Mouse (Mus musculus): ENCODE data around the gene Ccr1l1. TPM values are rescaled to one million over a fixed set of nuclear protein-coding genes. Genes with fewer than 3 reads are reported as not detected.

The Ccr1l1 gene
- polyA plus RNA-seq, 1 experiment: 0.41 TPM

- no peak for TF ChIP-seq CTCF (IDR thresholded peaks at IDR 0.05; ENCODE audit: extremely low read depth, insufficient read depth, insufficient read length, insufficient replicate concordance)
- TF ChIP-seq POLR2A (IDR thresholded peaks at IDR 0.05; ENCODE audit: low read depth, low read length): no peak
- Histone ChIP-seq H3K4me1 (ENCODE audit: control insufficient read depth, insufficient read depth, insufficient read length) (peaks cover 33% of the 10 kb centered on the region; the same call in 1 of the 2 replicates), H3K36me3 (ENCODE audit: control insufficient read depth, insufficient read depth, low read length) (no peaks in the 10 kb centered on the region), H3K4me3 (ENCODE audit: extremely low read depth, insufficient read depth, insufficient read length) (no peak overlapping the region), H3K27me3 (ENCODE audit: control insufficient read depth, insufficient read depth, low read length) (no peaks in the 10 kb centered on the region), H3K27ac (ENCODE audit: insufficient read depth, low read length) (peak overlapping the region; percentile 75)
- no peak for DNase-seq (ENCODE audit: low read depth in 1 of 2, low spot score in 2 of 2)
- 68% methylated on average over 3 of the region's 3 CpGs for WGBS
These were observed 47.7 kb downstream of the Ccr1l1 start for GRCm38 (mm10) chr9:123930476-123930875.

GRCm38 (mm10) chr9:123929936-123930335 lies 48.3 kb downstream of the Ccr1l1 start:
- no peak for TF ChIP-seq POLR2A (IDR thresholded peaks at IDR 0.05; ENCODE audit: low read depth, low read length)
- TF ChIP-seq CTCF (IDR thresholded peaks at IDR 0.05; ENCODE audit: extremely low read depth, insufficient read depth, insufficient read length, insufficient replicate concordance): no peak
- Histone ChIP-seq H3K4me1 (ENCODE audit: control insufficient read depth, insufficient read depth, insufficient read length) (peaks cover 35% of the 10 kb centered on the region; the same call in 1 of the 2 replicates), H3K4me3 (ENCODE audit: extremely low read depth, insufficient read depth, insufficient read length) (no peak overlapping the region), H3K27me3 (ENCODE audit: control insufficient read depth, insufficient read depth, low read length) (no peaks in the 10 kb centered on the region), H3K27ac (ENCODE audit: insufficient read depth, low read length) (peak overlapping the region; percentile 75), H3K36me3 (ENCODE audit: control insufficient read depth, insufficient read depth, low read length) (no peaks in the 10 kb centered on the region)
- WGBS: 71% methylated on average over 4 of the region's 4 CpGs
- no peak for DNase-seq (ENCODE audit: low read depth in 1 of 2, low spot score in 2 of 2)

- peak; percentile 77 to 87 for DNase-seq (ENCODE audit: low read depth in 1 of 2, low spot score in 2 of 2)
- Histone ChIP-seq H3K27me3 (ENCODE audit: control insufficient read depth, insufficient read depth, low read length) (no peaks in the 10 kb centered on the region), H3K27ac (ENCODE audit: insufficient read depth, low read length) (peak overlapping the region; percentile 96), H3K36me3 (ENCODE audit: control insufficient read depth, insufficient read depth, low read length) (no peaks in the 10 kb centered on the region), H3K4me1 (ENCODE audit: control insufficient read depth, insufficient read depth, insufficient read length) (peaks cover 35% of the 10 kb centered on the region; the same call in 1 of the 2 replicates), H3K4me3 (ENCODE audit: extremely low read depth, insufficient read depth, insufficient read length) (no peak overlapping the region; the same call in 1 of the 2 replicates)
- WGBS: 3% methylated on average over 8 of the region's 8 CpGs
- TF ChIP-seq POLR2A (IDR thresholded peaks at IDR 0.05; ENCODE audit: low read depth, low read length): no peak
- peak; percentile 55; the same call in 1 of the 2 replicates for TF ChIP-seq CTCF (IDR thresholded peaks at IDR 0.05; ENCODE audit: extremely low read depth, insufficient read depth, insufficient read length, insufficient replicate concordance)
These were observed 49.4 kb downstream of the Ccr1l1 start for GRCm38 (mm10) chr9:123928759-123929246.

- DNase-seq (ENCODE audit: low read depth in 1 of 2, low spot score in 2 of 2): peak; percentile 83 to 95
- no peak for TF ChIP-seq CTCF (IDR thresholded peaks at IDR 0.05; ENCODE audit: extremely low read depth, insufficient read depth, insufficient read length, insufficient replicate concordance)
- peak; percentile 81 for TF ChIP-seq POLR2A (IDR thresholded peaks at IDR 0.05; ENCODE audit: low read depth, low read length)
- H3K36me3 ChIP-seq (ENCODE audit: control insufficient read depth, insufficient read depth, low read length): no peaks in the 10 kb centered on the region
- H3K27me3 ChIP-seq (ENCODE audit: control insufficient read depth, insufficient read depth, low read length): no peaks in the 10 kb centered on the region
- WGBS: 7% methylated on average over 12 of the region's 12 CpGs
- peaks cover 35% of the 10 kb centered on the region; the same call in 1 of the 2 replicates for H3K4me1 ChIP-seq (ENCODE audit: control insufficient read depth, insufficient read depth, insufficient read length)
- peak overlapping the region; percentile 96 for H3K27ac ChIP-seq (ENCODE audit: insufficient read depth, low read length)
- H3K4me3 ChIP-seq (ENCODE audit: extremely low read depth, insufficient read depth, insufficient read length): peak overlapping the region; percentile 6; the same call in 1 of the 2 replicates
These were observed 50.0 kb downstream of the Ccr1l1 start for GRCm38 (mm10) chr9:123928118-123928758.

- Histone ChIP-seq H3K27ac (ENCODE audit: insufficient read depth, low read length) (peak overlapping the region; percentile 96), H3K4me1 (ENCODE audit: control insufficient read depth, insufficient read depth, insufficient read length) (peaks cover 35% of the 10 kb centered on the region; the same call in 1 of the 2 replicates), H3K36me3 (ENCODE audit: control insufficient read depth, insufficient read depth, low read length) (no peaks in the 10 kb centered on the region), H3K4me3 (ENCODE audit: extremely low read depth, insufficient read depth, insufficient read length) (no peak overlapping the region), H3K27me3 (ENCODE audit: control insufficient read depth, insufficient read depth, low read length) (no peaks in the 10 kb centered on the region)
- TF ChIP-seq CTCF (IDR thresholded peaks at IDR 0.05; ENCODE audit: extremely low read depth, insufficient read depth, insufficient read length, insufficient replicate concordance) (no peak), POLR2A (IDR thresholded peaks at IDR 0.05; ENCODE audit: low read depth, low read length) (no peak)
- 49% methylated on average over 16 of the region's 16 CpGs for WGBS
- peak in 1 of 2 experiments; percentile 25 for DNase-seq (ENCODE audit: low read depth in 1 of 2, low spot score in 2 of 2)
These were observed 50.8 kb downstream of the Ccr1l1 start for GRCm38 (mm10) chr9:123927281-123927960.

Other genes starting within 250 kb of the Ccr1l1 start
- 4.2 and 5.2 TPM in 2 replicates for gene Cxcr6, start 171.9 kb downstream of the Ccr1l1 start, polyA plus RNA-seq (2012; rRNA removed)
- 5.0 and 6.0 TPM in 2 replicates for gene Fyco1, start 126.5 kb downstream of the Ccr1l1 start, polyA plus RNA-seq (2012; rRNA removed)
- gene Xcr1, start 116.4 kb downstream of the Ccr1l1 start, polyA plus RNA-seq (2012; rRNA removed): 3.2 and 3.5 TPM in 2 replicates
- gene Ccr1, start 9.7 kb downstream of the Ccr1l1 start, polyA plus RNA-seq (2012; rRNA removed): 4.2 and 4.4 TPM in 2 replicates
- 4.3 and 6.2 TPM in 2 replicates for gene Ccr3, start 43.6 kb upstream of the Ccr1l1 start, polyA plus RNA-seq (2012; rRNA removed)
- 3.7 TPM in 2 replicates for gene Ccr2, start 123.5 kb upstream of the Ccr1l1 start, polyA plus RNA-seq (2012; rRNA removed)
- 1.1 and 2.0 TPM in 2 replicates for gene Ccr5, start 143.1 kb upstream of the Ccr1l1 start, polyA plus RNA-seq (2012; rRNA removed)

Data from spleen, adult 2 months (tissue).